Mouse (Mus musculus): Measurements from ENCODE around the gene Mrgprb2. TPM values are rescaled to one million over a fixed set of nuclear protein-coding genes. Genes with fewer than 3 reads are reported as not detected.

The Mrgprb2 gene
- 0.09 and 0.22 TPM in 2 replicates for polyA plus RNA-seq (2012; rRNA removed)

- no peak for DNase-seq (ENCODE audit: low read depth)
These were observed at the start of gene Mrgprb2 for GRCm38 (mm10) chr7:48557986-48558385. Gene Mrgprb2, minus strand, starts transcription at chr7:48558086.

Other genes starting within 250 kb of the Mrgprb2 start
- not detected in 2 replicates for gene Mrgprb8, start 169.6 kb downstream of the Mrgprb2 start, polyA plus RNA-seq (2012; rRNA removed)
- gene Mrgprb1, start 101.7 kb downstream of the Mrgprb2 start, polyA plus RNA-seq (2012; rRNA removed), result 0.03 and 0.33 TPM in 2 replicates
- 0.01 TPM in 1 of 2 replicates, not detected in the other for gene Mrgprx2, start 58.8 kb downstream of the Mrgprb2 start, polyA plus RNA-seq (2012; rRNA removed)
- gene Mrgprb3, start 85.7 kb upstream of the Mrgprb2 start, polyA plus RNA-seq (2012; rRNA removed), result not detected in 2 replicates
- gene Zdhhc13, start 230.9 kb upstream of the Mrgprb2 start, polyA plus RNA-seq (2012; rRNA removed), result 10.4 and 10.9 TPM in 2 replicates

Measured in gonadal fat pad, adult 2 months (tissue).